Mouse (Mus musculus): Measurements from ENCODE around the gene 2010111I01Rik. TPM values are rescaled to one million over a fixed set of nuclear protein-coding genes. Genes with fewer than 3 reads are reported as not detected.

Gene 2010111I01Rik
- total and polyA plus RNA-seq, 3 experiments = 84.6 to 101 (median 91.0) TPM

GRCm38 (mm10) chr13:63260753-63261631, 296.3 kb downstream of the 2010111I01Rik start:
- H3K4me3 ChIP-seq = no peak overlapping the region

GRCm38 (mm10) chr13:63261676-63262075, 297.0 kb downstream of the 2010111I01Rik start:
- intact Hi-C loops (cut with DNase I) = no loop called here

More at GRCm38 (mm10) chr13:63260753-63261631, 296.3 kb downstream of the 2010111I01Rik start:
- TF ChIP-seq CTCF (IDR thresholded peaks at IDR 0.05) = no peak
- peak; percentile 63; the same call in 1 of the 2 replicates for TF ChIP-seq EP300 (IDR thresholded peaks at IDR 0.05; ENCODE audit: insufficient read depth, low read depth, low read length)
- no peak for TF ChIP-seq POLR2A (IDR thresholded peaks at IDR 0.05; ENCODE audit: insufficient read depth, low read depth, low read length)
- peak overlapping the region; percentile 93 for H3K27ac ChIP-seq
- H3K4me1 ChIP-seq (ENCODE audit: control insufficient read depth, insufficient read depth, low read length) = peaks cover 52% of the 10 kb centered on the region
- H3K27me3 ChIP-seq (ENCODE audit: control insufficient read depth, insufficient read depth, low read length) = no peaks in the 10 kb centered on the region
- WGBS = 23% methylated on average over 18 of the region's 18 CpGs
- 0 out of 2 replicates have a peak overlapping the region, but pooled peaks have one; percentile 41 for H3K9ac ChIP-seq (ENCODE audit: low read depth, low read length)
- H3K79me2 ChIP-seq (replicated peaks; ENCODE audit: control insufficient read depth, insufficient read depth, low read length) = peaks cover 14% of the 10 kb centered on the region
- peak; percentile 46 to 59 for DNase-seq
- H3K36me3 ChIP-seq (ENCODE audit: control insufficient read depth, insufficient read depth, low read length) = peaks cover 54% of the 10 kb centered on the region
- intact Hi-C loops (cut with DNase I) = no loop called here

GRCm38 (mm10) chr13:63262168-63262957, 297.7 kb downstream of the 2010111I01Rik start:
- intact Hi-C loops (cut with DNase I) = no loop called here
- Histone ChIP-seq H3K79me2 (replicated peaks; ENCODE audit: control insufficient read depth, insufficient read depth, low read length) (peaks cover 15% of the 10 kb centered on the region), H3K9ac (ENCODE audit: low read depth, low read length) (no peak overlapping the region), H3K27ac (peak overlapping the region; percentile 93), H3K36me3 (ENCODE audit: control insufficient read depth, insufficient read depth, low read length) (peaks cover 58% of the 10 kb centered on the region), H3K27me3 (ENCODE audit: control insufficient read depth, insufficient read depth, low read length) (no peaks in the 10 kb centered on the region), H3K4me1 (ENCODE audit: control insufficient read depth, insufficient read depth, low read length) (peaks cover 55% of the 10 kb centered on the region), H3K4me3 (no peak overlapping the region)
- DNase-seq = no peak
- WGBS = 18% methylated on average over 1 of the region's 1 CpGs
- TF ChIP-seq EP300 (IDR thresholded peaks at IDR 0.05; ENCODE audit: insufficient read depth, low read depth, low read length) (peak; percentile 90), POLR2A (IDR thresholded peaks at IDR 0.05; ENCODE audit: insufficient read depth, low read depth, low read length) (no peak)

More at GRCm38 (mm10) chr13:63261676-63262075, 297.0 kb downstream of the 2010111I01Rik start:
- peaks cover 15% of the 10 kb centered on the region for H3K79me2 ChIP-seq (replicated peaks; ENCODE audit: control insufficient read depth, insufficient read depth, low read length)
- peaks cover 52% of the 10 kb centered on the region for H3K4me1 ChIP-seq (ENCODE audit: control insufficient read depth, insufficient read depth, low read length)
- WGBS = 73% methylated on average over 3 of the region's 3 CpGs
- peaks cover 54% of the 10 kb centered on the region for H3K36me3 ChIP-seq (ENCODE audit: control insufficient read depth, insufficient read depth, low read length)
- TF ChIP-seq CTCF (IDR thresholded peaks at IDR 0.05) = no peak
- TF ChIP-seq POLR2A (IDR thresholded peaks at IDR 0.05; ENCODE audit: insufficient read depth, low read depth, low read length) = no peak
- DNase-seq = peak in 1 of 2 experiments; percentile 18
- H3K27me3 ChIP-seq (ENCODE audit: control insufficient read depth, insufficient read depth, low read length) = no peaks in the 10 kb centered on the region
- no peak overlapping the region for H3K9ac ChIP-seq (ENCODE audit: low read depth, low read length)
- no peak overlapping the region for H3K4me3 ChIP-seq
- peak overlapping the region; percentile 93 for H3K27ac ChIP-seq

- Histone ChIP-seq H3K9ac (ENCODE audit: low read depth, low read length) (no peak overlapping the region), H3K36me3 (ENCODE audit: control insufficient read depth, insufficient read depth, low read length) (peaks cover 56% of the 10 kb centered on the region), H3K27ac (peak overlapping the region; percentile 45), H3K79me2 (replicated peaks; ENCODE audit: control insufficient read depth, insufficient read depth, low read length) (peaks cover 14% of the 10 kb centered on the region), H3K27me3 (ENCODE audit: control insufficient read depth, insufficient read depth, low read length) (no peaks in the 10 kb centered on the region), H3K4me3 (no peak overlapping the region), H3K4me1 (ENCODE audit: control insufficient read depth, insufficient read depth, low read length) (peaks cover 31% of the 10 kb centered on the region)
- intact Hi-C loops (cut with DNase I) = no loop called here
- TF ChIP-seq EP300 (IDR thresholded peaks at IDR 0.05; ENCODE audit: insufficient read depth, low read depth, low read length) = no peak
- TF ChIP-seq CTCF (IDR thresholded peaks at IDR 0.05) = no peak
- TF ChIP-seq POLR2A (IDR thresholded peaks at IDR 0.05; ENCODE audit: insufficient read depth, low read depth, low read length) = no peak
- no peak for DNase-seq
- WGBS = 83% methylated on average over 4 of the region's 4 CpGs
Observed at GRCm38 (mm10) chr13:63268371-63268770, 303.7 kb downstream of the 2010111I01Rik start.

GRCm38 (mm10) chr13:63268776-63269175, 304.1 kb downstream of the 2010111I01Rik start:
- TF ChIP-seq EP300 (IDR thresholded peaks at IDR 0.05; ENCODE audit: insufficient read depth, low read depth, low read length) (no peak), POLR2A (IDR thresholded peaks at IDR 0.05; ENCODE audit: insufficient read depth, low read depth, low read length) (no peak), CTCF (IDR thresholded peaks at IDR 0.05) (no peak)
- WGBS = 42% methylated on average over 1 of the region's 1 CpGs
- H3K36me3 ChIP-seq (ENCODE audit: control insufficient read depth, insufficient read depth, low read length) = peaks cover 56% of the 10 kb centered on the region
- no peak overlapping the region for H3K4me3 ChIP-seq
- no peak overlapping the region for H3K9ac ChIP-seq (ENCODE audit: low read depth, low read length)
- intact Hi-C loops (cut with DNase I) = no loop called here
- no peaks in the 10 kb centered on the region for H3K27me3 ChIP-seq (ENCODE audit: control insufficient read depth, insufficient read depth, low read length)
- DNase-seq = no peak
- H3K27ac ChIP-seq = peak overlapping the region; percentile 45
- peaks cover 28% of the 10 kb centered on the region for H3K4me1 ChIP-seq (ENCODE audit: control insufficient read depth, insufficient read depth, low read length)
- peaks cover 12% of the 10 kb centered on the region for H3K79me2 ChIP-seq (replicated peaks; ENCODE audit: control insufficient read depth, insufficient read depth, low read length)

Measured in heart, adult 2 months (tissue).